Mouse (Mus musculus): ENCODE measurements around the gene Galnt7.

Gene Galnt7

GRCm38 (mm10) chr8:57498847-57499511, 153.9 kb downstream of the Galnt7 start:
- DNase-seq (ENCODE audit: low read depth), result no peak

- no peak for DNase-seq (ENCODE audit: low read depth)
These were observed 154.4 kb downstream of the Galnt7 start for GRCm38 (mm10) chr8:57498494-57498846.

- DNase-seq (ENCODE audit: low read depth), result no peak
These were observed 161.0 kb downstream of the Galnt7 start for GRCm38 (mm10) chr8:57491873-57492272.

DNA sequence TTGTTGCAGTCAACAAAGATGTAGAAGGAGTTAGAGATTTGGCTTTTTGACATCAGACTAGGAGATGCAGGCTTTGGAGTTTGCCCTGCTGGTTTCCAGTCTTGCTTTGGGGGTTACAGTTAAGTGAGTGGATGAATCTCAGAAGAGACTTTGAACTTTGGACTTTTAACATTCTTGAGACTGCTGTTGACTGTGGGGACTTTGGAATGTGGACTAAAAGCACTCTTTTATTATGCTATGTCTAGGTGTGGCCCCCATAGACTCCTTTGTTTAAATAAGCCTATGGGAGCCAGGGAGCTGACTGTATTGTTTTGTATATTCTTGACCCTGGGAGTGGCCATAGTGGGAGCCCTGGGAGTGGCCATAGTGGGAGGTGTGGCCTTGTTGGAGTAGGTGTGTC, 162.9 kb downstream of the Galnt7 start:
- DNase-seq (ENCODE audit: low read depth), result no peak

DNA sequence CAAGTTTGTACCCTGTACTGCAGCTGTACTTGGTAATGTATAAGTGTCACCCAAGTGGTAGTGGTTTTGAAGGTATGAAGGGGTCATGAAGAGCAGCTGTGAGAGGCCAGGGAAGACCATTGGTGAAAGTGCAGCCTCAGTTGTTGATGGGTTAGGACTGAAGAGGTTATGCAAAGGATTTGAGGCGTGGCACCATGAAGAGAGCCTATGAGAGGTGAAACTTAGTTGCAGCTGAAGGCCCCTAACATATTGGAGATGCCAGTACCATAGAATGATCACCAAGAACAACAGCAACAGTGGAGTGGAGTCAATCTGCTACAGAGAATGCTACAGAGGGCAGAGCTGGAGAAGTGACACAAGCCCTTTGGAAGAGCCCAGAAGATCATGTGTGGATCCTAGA, 163.5 kb downstream of the Galnt7 start:
- DNase-seq (ENCODE audit: low read depth), result no peak

- peak; percentile 90 for DNase-seq (ENCODE audit: low read depth)
These were observed 164.5 kb downstream of the Galnt7 start for GRCm38 (mm10) chr8:57488312-57488765.

DNA sequence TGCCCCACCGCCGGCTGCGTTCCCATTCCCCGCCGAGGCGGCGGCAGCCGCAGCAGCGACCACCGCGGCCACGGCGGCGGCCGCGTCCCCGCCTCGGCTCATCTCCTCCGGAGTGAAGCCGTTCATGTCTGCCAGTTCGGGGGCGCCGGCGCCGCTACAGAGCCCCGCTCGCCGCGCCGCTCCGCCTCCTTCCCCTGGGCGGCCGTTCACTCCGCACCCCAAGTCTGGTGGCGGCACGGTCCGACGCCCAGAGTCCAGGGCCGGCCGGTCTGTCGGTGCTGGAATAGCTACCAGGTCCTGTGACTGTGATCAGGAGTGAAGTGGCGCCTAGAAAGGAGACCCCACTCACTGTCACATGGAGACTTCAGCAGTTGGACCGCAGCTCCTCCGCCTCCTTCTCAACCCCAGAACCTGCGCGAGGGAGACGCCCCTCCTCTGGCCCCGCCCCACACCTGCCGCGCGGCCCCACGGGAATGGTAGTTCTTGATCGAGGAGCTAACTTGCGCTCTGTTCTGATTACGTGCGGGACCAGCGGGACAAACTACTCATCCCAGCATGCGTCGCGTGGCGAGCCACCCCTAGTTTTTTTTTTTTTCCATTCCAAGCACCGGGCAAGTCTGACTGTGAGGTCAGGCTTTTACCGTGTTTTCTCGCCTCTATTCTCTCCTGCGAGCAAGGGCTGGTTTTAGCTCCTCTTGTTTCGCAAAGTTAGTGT, 165.2 kb downstream of the Galnt7 start, which contains the start of gene Sap30:
Sap30 (minus strand) TSS at position 420 of the 715 bp plus-strand sequence.
- peak; percentile 99 for DNase-seq (ENCODE audit: low read depth)

DNA sequence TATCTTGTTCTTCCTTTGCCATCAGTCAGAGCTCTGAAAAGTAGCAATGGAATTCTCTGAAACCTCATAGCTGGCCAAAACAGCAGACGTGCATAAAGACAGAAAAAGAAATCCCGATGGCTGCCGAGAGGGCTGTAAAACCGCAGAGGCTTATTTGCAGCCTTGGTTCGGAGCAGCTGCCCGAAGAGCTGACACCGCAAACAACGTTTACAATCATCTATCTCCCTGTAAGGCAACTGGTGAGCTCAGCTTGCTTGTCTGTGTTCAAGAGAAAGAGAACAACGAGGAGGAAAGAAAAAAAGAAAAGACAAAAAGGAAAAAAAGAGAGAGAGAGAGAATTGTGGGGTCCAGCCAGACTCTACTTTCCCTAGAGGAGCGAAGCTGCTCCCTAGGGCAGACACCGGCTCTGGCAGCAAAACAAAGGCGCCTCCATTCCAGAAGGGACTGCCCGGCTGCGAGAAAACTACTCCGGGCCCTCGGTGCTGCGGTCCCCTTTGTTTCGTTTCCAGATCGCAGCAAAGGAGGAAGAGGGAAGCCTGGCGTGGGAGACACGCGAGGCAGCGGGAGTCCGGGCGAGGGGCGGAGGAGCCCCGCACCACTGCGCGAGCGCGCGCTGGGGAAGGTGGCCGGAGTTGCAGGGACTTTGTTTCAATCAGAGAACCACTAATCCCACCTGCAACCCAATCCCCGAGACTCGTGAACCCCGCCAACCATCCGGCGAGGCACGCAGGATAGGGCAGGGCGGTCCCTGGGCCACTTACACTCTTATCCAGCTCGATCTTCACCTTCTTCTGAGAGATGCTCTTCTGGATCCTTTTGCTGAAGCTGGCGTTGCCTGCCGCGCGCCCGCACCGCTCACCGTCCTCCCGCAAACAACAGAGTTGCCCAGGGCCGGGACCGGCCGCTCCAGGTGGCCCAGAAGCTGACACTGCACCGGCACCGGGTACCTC, 166.1 kb downstream of the Galnt7 start:
- DNase-seq (ENCODE audit: low read depth), result peak; percentile 59

DNA sequence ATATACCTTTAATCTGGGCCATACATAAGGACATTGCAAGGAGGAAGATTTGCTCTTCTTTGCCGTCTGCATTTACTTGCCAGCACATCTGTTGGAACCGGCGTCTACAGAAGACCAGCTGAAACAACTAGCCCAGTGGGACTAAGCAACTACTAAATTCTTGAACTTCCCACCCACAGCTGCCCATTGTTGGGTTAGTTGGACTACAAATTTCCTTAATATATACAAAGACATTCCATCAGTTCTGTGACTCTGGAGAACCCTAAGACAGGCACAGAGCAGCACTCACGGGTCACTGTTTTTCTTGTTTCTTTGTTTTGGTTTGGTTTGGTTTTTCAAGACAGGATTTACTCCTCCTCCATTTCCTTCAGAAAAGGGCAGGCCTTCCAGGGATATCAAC, 172.2 kb downstream of the Galnt7 start:
- no peak for DNase-seq (ENCODE audit: low read depth)

- peak; percentile 49 for DNase-seq (ENCODE audit: low read depth)
These were observed 173.1 kb downstream of the Galnt7 start for GRCm38 (mm10) chr8:57479700-57480099.

- peak; percentile 53 for DNase-seq (ENCODE audit: low read depth)
These were observed 174.4 kb downstream of the Galnt7 start for GRCm38 (mm10) chr8:57478406-57478805.

All from 416B (cell line).